Mouse (Mus musculus): Measurements from ENCODE around the gene Eda.

GRCm38 (mm10) chrX:100195286-100195685 lies 219.9 kb downstream of the Eda start:
- TF ChIP-seq CEBPB (IDR thresholded peaks at IDR 0.05; ENCODE audit: low read depth) (no peak), USF1 (IDR thresholded peaks at IDR 0.05; ENCODE audit: low read depth) (no peak)
